ENCODE assay signal across 10 mouse cellular contexts in the genomic region with DNA sequence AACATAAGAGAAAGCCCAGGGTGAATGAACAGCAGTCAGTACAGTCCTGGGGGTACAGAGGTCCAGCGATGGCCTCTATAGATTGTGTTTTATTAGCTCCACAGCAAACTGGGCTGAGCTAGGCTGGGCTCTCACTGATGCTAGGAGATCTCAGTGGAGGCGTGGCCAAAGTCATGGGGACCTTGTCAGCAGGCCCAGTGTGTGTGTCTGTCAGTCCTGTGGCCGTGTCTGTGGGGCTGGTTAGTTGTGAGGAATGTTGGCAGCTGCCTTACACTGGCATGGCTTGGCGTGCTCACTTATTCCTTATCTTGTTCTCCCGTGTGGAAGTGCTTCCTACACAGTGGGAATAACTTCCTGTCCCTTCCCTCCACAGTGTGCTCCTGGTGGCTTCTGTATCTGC. TPM values are rescaled to one million over a fixed set of nuclear protein-coding genes. Genes with fewer than 3 reads are reported as not detected.
DNase-seq lines count a peak whose midpoint lies in the region; ATAC-seq and TF ChIP-seq lines count a peak whose summit lies in the region.
"Had no signal": no experiment of that assay in that cellular context is flagged by ENCODE, and none has a peak within 500 bp of the region (broad histone marks: within the 10 kb centered on the region; RNA-seq: fewer than 3 reads in every experiment).

No protein-coding gene starts in this region.

- 84% methylated on average over 5 of the region's 5 CpGs for WGBS in midbrain, embryonic 13.5 days
- 93% methylated on average over 5 of the region's 5 CpGs for WGBS in midbrain, postnatal 0 days
- WGBS in hindbrain, embryonic 14.5 days: 79% methylated on average over 5 of the region's 5 CpGs
- 89% methylated on average over 5 of the region's 5 CpGs for WGBS in neural tube, embryonic 15.5 days

- H3K27me3 ChIP-seq in midbrain, embryonic 13.5 days: peaks cover 12% of the 10 kb centered on the region
- H3K27me3 ChIP-seq in midbrain, postnatal 0 days (ENCODE audit: insufficient read depth, low read length): no peaks in the 10 kb centered on the region
- no peaks in the 10 kb centered on the region for H3K27me3 ChIP-seq in hindbrain, embryonic 14.5 days (ENCODE audit: control insufficient read depth, insufficient read depth, low read length)
- no peaks in the 10 kb centered on the region for H3K27me3 ChIP-seq in neural tube, embryonic 15.5 days (replicated peaks)

- no peak for ATAC-seq in midbrain, embryonic 13.5 days
- ATAC-seq in midbrain, postnatal 0 days (ENCODE audit: low FRiP score): no peak
- no peak for ATAC-seq in hindbrain, embryonic 14.5 days (ENCODE audit: low FRiP score)
- ATAC-seq in neural tube, embryonic 15.5 days (ENCODE audit: low FRiP score): no peak
- ATAC-seq: CD4-positive, CD25-positive, alpha-beta regulatory T cell, adult 4 months had no signal

- H3K9ac ChIP-seq in midbrain, embryonic 13.5 days (replicated peaks): peak overlapping the region; percentile 39; the same call in 1 of the 2 replicates
- H3K9ac ChIP-seq in midbrain, postnatal 0 days (replicated peaks; ENCODE audit: low read length, poor library complexity, severe bottlenecking): no peak overlapping the region
- H3K9ac ChIP-seq in hindbrain, embryonic 14.5 days: no peak overlapping the region
- peak overlapping the region; percentile 15; the same call in 1 of the 2 replicates for H3K9ac ChIP-seq in neural tube, embryonic 15.5 days (replicated peaks)

- peaks cover 49% of the 10 kb centered on the region for H3K36me3 ChIP-seq in midbrain, embryonic 13.5 days
- H3K36me3 ChIP-seq in midbrain, postnatal 0 days (ENCODE audit: insufficient read depth, low read length): peaks cover 39% of the 10 kb centered on the region
- H3K36me3 ChIP-seq in hindbrain, embryonic 14.5 days (replicated peaks; ENCODE audit: control insufficient read depth, insufficient read depth): peaks cover 47% of the 10 kb centered on the region
- H3K36me3 ChIP-seq in neural tube, embryonic 15.5 days: peaks cover 46% of the 10 kb centered on the region

- peak overlapping the region; percentile 54 for H3K27ac ChIP-seq in gastrocnemius, adult 2 months
- no peak overlapping the region for H3K27ac ChIP-seq in midbrain, embryonic 13.5 days
- no peak overlapping the region for H3K27ac ChIP-seq in midbrain, postnatal 0 days (ENCODE audit: low read depth, low read length)
- H3K27ac ChIP-seq in hindbrain, embryonic 14.5 days: no peak overlapping the region; the same call in 1 of the 2 replicates
- peak overlapping the region; percentile 45; the same call in 1 of the 2 replicates for H3K27ac ChIP-seq in neural tube, embryonic 15.5 days (replicated peaks)

- 0 out of 2 replicates have a peak overlapping the region, but pooled peaks have one; percentile 9 for H3K4me2 ChIP-seq in midbrain, embryonic 13.5 days (replicated peaks)
- no peak overlapping the region for H3K4me2 ChIP-seq in midbrain, postnatal 0 days (ENCODE audit: low read depth, low read length, poor library complexity, severe bottlenecking)
- peak overlapping the region; percentile 94; the same call in 1 of the 2 replicates for H3K4me2 ChIP-seq in hindbrain, embryonic 14.5 days (replicated peaks)
- H3K4me2 ChIP-seq in neural tube, embryonic 15.5 days: peak overlapping the region; percentile 17; the same call in 1 of the 2 replicates

- TF ChIP-seq CTCF in gastrocnemius, adult 2 months (IDR thresholded peaks at IDR 0.05): no peak
- TF ChIP-seq CTCF in midbrain, postnatal 0 days (IDR thresholded peaks at IDR 0.05): no peak

- intact Hi-C loops in gastrocnemius, adult 2 months (cut with DNase I): no loop called here

- H3K4me3 ChIP-seq in gastrocnemius, adult 2 months: peak overlapping the region; percentile 23; the same call in 1 of the 2 replicates
- H3K4me3 ChIP-seq in midbrain, embryonic 13.5 days (replicated peaks): no peak overlapping the region
- H3K4me3 ChIP-seq in midbrain, postnatal 0 days (ENCODE audit: low read depth, low read length): no peak overlapping the region
- no peak overlapping the region for H3K4me3 ChIP-seq in hindbrain, embryonic 14.5 days (replicated peaks; ENCODE audit: low read length)
- H3K4me3 ChIP-seq in neural tube, embryonic 15.5 days (replicated peaks): no peak overlapping the region

- H3K9me3 ChIP-seq in midbrain, embryonic 13.5 days: no peaks in the 10 kb centered on the region
- no peaks in the 10 kb centered on the region for H3K9me3 ChIP-seq in midbrain, postnatal 0 days (ENCODE audit: low read length)
- no peaks in the 10 kb centered on the region for H3K9me3 ChIP-seq in hindbrain, embryonic 14.5 days (ENCODE audit: control insufficient read depth, low read length)
- H3K9me3 ChIP-seq in neural tube, embryonic 15.5 days (replicated peaks): no peaks in the 10 kb centered on the region

- peaks cover 40% of the 10 kb centered on the region for H3K4me1 ChIP-seq in midbrain, embryonic 13.5 days (replicated peaks)
- H3K4me1 ChIP-seq in midbrain, postnatal 0 days (ENCODE audit: insufficient read depth, low read length): peaks cover 9% of the 10 kb centered on the region; the same call in 1 of the 2 replicates
- peaks cover 28% of the 10 kb centered on the region for H3K4me1 ChIP-seq in hindbrain, embryonic 14.5 days (replicated peaks; ENCODE audit: control insufficient read depth, insufficient read depth, low read length)
- H3K4me1 ChIP-seq in neural tube, embryonic 15.5 days: peaks cover 51% of the 10 kb centered on the region

- DNase-seq in gastrocnemius, adult 2 months: no peak
- DNase-seq in gastrocnemius, adult 8-10 months (ENCODE audit: low spot score in 2 of 2): no peak
- DNase-seq in midbrain, postnatal 0 days (ENCODE audit: low spot score): no peak
- DNase-seq in hindbrain, embryonic 14.5 days (ENCODE audit: low spot score): no peak
- no peak for DNase-seq in frontal cortex, postnatal 36 days (ENCODE audit: low spot score in 2 of 2)
- DNase-seq in spleen, postnatal 14 days (ENCODE audit: low spot score in 2 of 2): no peak
- DNase-seq: right cerebral cortex, postnatal 4 days had no signal

RNA-seq across cellular contexts. Expression of a gene that starts 2.2 kb away (rescaled TPM):
- total RNA-seq in gastrocnemius, adult 2 months (2021): 10 to 100 TPM; 91.3 to 98.3 TPM
- total RNA-seq in gastrocnemius, adult 8-10 months (2022): 100 to 1,000 TPM in 2 of 4 experiments, 10 to 100 TPM in 2; 89.1 to 101 (median 99.3) TPM
- 310 TPM in 2 replicates for polyA plus RNA-seq in midbrain, embryonic 13.5 days (2015; fragmentation: Nextera tagmentation; extraction: Ambion mirVana)
- 274 and 309 TPM in 2 replicates for total RNA-seq in midbrain, postnatal 0 days (2014; rRNA removed)
- 318 and 345 TPM in 2 replicates for polyA plus RNA-seq in midbrain, postnatal 0 days (2015; fragmentation: Nextera tagmentation; extraction: Ambion mirVana)
- polyA plus RNA-seq in hindbrain, embryonic 14.5 days (2014; fragmentation: Nextera tagmentation; extraction: Ambion mirVana): 281 and 296 TPM in 2 replicates
- 304 and 335 TPM in 2 replicates for polyA plus RNA-seq in neural tube, embryonic 15.5 days (2015; fragmentation: Nextera tagmentation; extraction: Ambion mirVana)

RNA-seq across cellular contexts. Expression of a gene that starts 5.3 kb away (rescaled TPM):
- total RNA-seq in gastrocnemius, adult 2 months (2021): under 1 TPM; 0.10 to 0.20 TPM
- total RNA-seq in gastrocnemius, adult 8-10 months (2022): under 1 TPM; 0.22 to 0.36 (median 0.29) TPM
- polyA plus RNA-seq in midbrain, embryonic 13.5 days (2015; fragmentation: Nextera tagmentation; extraction: Ambion mirVana): 73.0 and 76.7 TPM in 2 replicates
- total RNA-seq in midbrain, postnatal 0 days (2014; rRNA removed): 244 and 249 TPM in 2 replicates
- 102 and 103 TPM in 2 replicates for polyA plus RNA-seq in midbrain, postnatal 0 days (2015; fragmentation: Nextera tagmentation; extraction: Ambion mirVana)
- polyA plus RNA-seq in hindbrain, embryonic 14.5 days (2014; fragmentation: Nextera tagmentation; extraction: Ambion mirVana): 118 and 129 TPM in 2 replicates
- 97.3 and 113 TPM in 2 replicates for polyA plus RNA-seq in neural tube, embryonic 15.5 days (2015; fragmentation: Nextera tagmentation; extraction: Ambion mirVana)
- polyA plus RNA-seq: CD4-positive, CD25-positive, alpha-beta regulatory T cell, adult 4 months had no signal

RNA-seq across cellular contexts. Expression of a gene that starts 20.4 kb away (rescaled TPM):
- total RNA-seq in gastrocnemius, adult 2 months (2021): 10 to 100 TPM; 16.2 to 18.7 TPM
- 10 to 100 TPM; 16.0 to 20.8 (median 17.4) TPM for total RNA-seq in gastrocnemius, adult 8-10 months (2022)
- 16.0 and 16.5 TPM in 2 replicates for polyA plus RNA-seq in midbrain, embryonic 13.5 days (2015; fragmentation: Nextera tagmentation; extraction: Ambion mirVana)
- 8.2 and 10.0 TPM in 2 replicates for total RNA-seq in midbrain, postnatal 0 days (2014; rRNA removed)
- polyA plus RNA-seq in midbrain, postnatal 0 days (2015; fragmentation: Nextera tagmentation; extraction: Ambion mirVana): 7.3 and 11.2 TPM in 2 replicates
- polyA plus RNA-seq in hindbrain, embryonic 14.5 days (2014; fragmentation: Nextera tagmentation; extraction: Ambion mirVana): 16.2 and 20.0 TPM in 2 replicates
- polyA plus RNA-seq in neural tube, embryonic 15.5 days (2015; fragmentation: Nextera tagmentation; extraction: Ambion mirVana): 16.4 and 18.3 TPM in 2 replicates

RNA-seq across cellular contexts. Expression of a gene that starts 43.2 kb away (rescaled TPM):
- total RNA-seq in gastrocnemius, adult 2 months (2021): 10 to 100 TPM; 69.0 to 71.4 TPM
- total RNA-seq in gastrocnemius, adult 8-10 months (2022): 10 to 100 TPM; 59.2 to 76.6 (median 66.0) TPM
- polyA plus RNA-seq in midbrain, embryonic 13.5 days (2015; fragmentation: Nextera tagmentation; extraction: Ambion mirVana): 122 and 127 TPM in 2 replicates
- total RNA-seq in midbrain, postnatal 0 days (2014; rRNA removed): 62.6 and 84.3 TPM in 2 replicates
- 103 and 112 TPM in 2 replicates for polyA plus RNA-seq in midbrain, postnatal 0 days (2015; fragmentation: Nextera tagmentation; extraction: Ambion mirVana)
- polyA plus RNA-seq in hindbrain, embryonic 14.5 days (2014; fragmentation: Nextera tagmentation; extraction: Ambion mirVana): 113 and 124 TPM in 2 replicates
- 108 and 115 TPM in 2 replicates for polyA plus RNA-seq in neural tube, embryonic 15.5 days (2015; fragmentation: Nextera tagmentation; extraction: Ambion mirVana)

RNA-seq across cellular contexts. Expression of a gene that starts 53.4 kb away (rescaled TPM):
- total RNA-seq in gastrocnemius, adult 2 months (2021): under 1 TPM; 0.89 to 0.99 TPM
- 1 to 10 TPM in 1 of 4 experiments, under 1 TPM in 3; 0.39 to 1.2 (median 0.57) TPM for total RNA-seq in gastrocnemius, adult 8-10 months (2022)
- 0.77 and 1.4 TPM in 2 replicates for polyA plus RNA-seq in midbrain, embryonic 13.5 days (2015; fragmentation: Nextera tagmentation; extraction: Ambion mirVana)
- 0.24 and 1.2 TPM in 2 replicates for total RNA-seq in midbrain, postnatal 0 days (2014; rRNA removed)
- polyA plus RNA-seq in midbrain, postnatal 0 days (2015; fragmentation: Nextera tagmentation; extraction: Ambion mirVana): 0.91 and 1.0 TPM in 2 replicates
- 0.88 and 1.1 TPM in 2 replicates for polyA plus RNA-seq in hindbrain, embryonic 14.5 days (2014; fragmentation: Nextera tagmentation; extraction: Ambion mirVana)
- 0.88 and 13.1 TPM in 2 replicates for polyA plus RNA-seq in neural tube, embryonic 15.5 days (2015; fragmentation: Nextera tagmentation; extraction: Ambion mirVana)

Comparison
In these comparisons a context has a peak if more than half of its experiments do, and no peak if none do; other contexts are left out.
1. H3K9ac ChIP-seq: peak in midbrain, embryonic 13.5 days (single experiment) and neural tube, embryonic 15.5 days (single experiment); none in midbrain, postnatal 0 days (single experiment) and hindbrain, embryonic 14.5 days (single experiment).
2. H3K27ac ChIP-seq: peak in gastrocnemius, adult 2 months (single experiment) and neural tube, embryonic 15.5 days (single experiment); none in midbrain, embryonic 13.5 days (single experiment), midbrain, postnatal 0 days (single experiment) and hindbrain, embryonic 14.5 days (single experiment).